Comparison of ENCODE assay signal across 11 mouse cellular contexts in genomic region chr7:19782645-19783044, GRCm38 (mm10). TPM values are rescaled to one million over a fixed set of nuclear protein-coding genes. Genes with fewer than 3 reads are reported as not detected.
A peak's percentile ranks its signal among the peaks of the same experiment; 100 is the strongest.
DNase-seq lines count a peak whose midpoint lies in the region; ATAC-seq and TF ChIP-seq lines count a peak whose summit lies in the region.
"Had no signal": no experiment of that assay in that cellular context is flagged by ENCODE, and none has a peak within 500 bp of the region (broad histone marks: within the 10 kb centered on the region; RNA-seq: fewer than 3 reads in every experiment).

No protein-coding gene starts in this region.

- WGBS in intestine, postnatal 0 days = 92% methylated on average over 4 of the region's 4 CpGs
- 93% methylated on average over 4 of the region's 4 CpGs for WGBS in intestine, embryonic 15.5 days

- 0 out of 2 replicates have a peak, but pooled peaks cover 2% of the 10 kb centered on the region for H3K4me1 ChIP-seq in intestine, postnatal 0 days (replicated peaks; ENCODE audit: control insufficient read depth, insufficient read depth, low read length)
- H3K4me1 ChIP-seq in intestine, embryonic 15.5 days (replicated peaks) = peaks cover 12% of the 10 kb centered on the region
- H3K4me1 ChIP-seq: neural tube, embryonic 13.5 days had no signal

- no peaks in the 10 kb centered on the region for H3K9me3 ChIP-seq in intestine, postnatal 0 days (ENCODE audit: control insufficient read depth)
- H3K9me3 ChIP-seq in intestine, embryonic 15.5 days = no peaks in the 10 kb centered on the region

- peaks cover 25% of the 10 kb centered on the region; the same call in 1 of the 2 replicates for H3K36me3 ChIP-seq in intestine, postnatal 0 days (ENCODE audit: control insufficient read depth, insufficient read depth)
- no peaks in the 10 kb centered on the region for H3K36me3 ChIP-seq in intestine, embryonic 15.5 days
- H3K36me3 ChIP-seq: forebrain, embryonic 10.5 days; neural tube, embryonic 13.5 days had no signal

- no peaks in the 10 kb centered on the region for H3K27me3 ChIP-seq in intestine, postnatal 0 days (replicated peaks; ENCODE audit: control insufficient read depth, insufficient read depth, low read length)
- no peaks in the 10 kb centered on the region for H3K27me3 ChIP-seq in intestine, embryonic 15.5 days (replicated peaks)
- H3K27me3 ChIP-seq: neural tube, embryonic 13.5 days had no signal

- ATAC-seq in intestine, postnatal 0 days = no peak
- ATAC-seq in intestine, embryonic 15.5 days = no peak
- ATAC-seq: hindbrain, embryonic 16.5 days had no signal

- peak; percentile 23 for DNase-seq in 3T3-L1 (ENCODE audit: low read depth, low spot score)
- peak; percentile 74 for DNase-seq in A20 (ENCODE audit: low read depth, low spot score)
- peak; percentile 60 for DNase-seq in embryo, embryonic 10.5 days (ENCODE audit: low spot score)
- no peak for DNase-seq in c-Kit-positive CD71-positive TER-119-positive erythroid progenitor cells, embryonic 14.5 days (ENCODE audit: low spot score)
- DNase-seq in neural tube, embryonic 10.5 days (ENCODE audit: extremely low spot score, low spot score) = no peak
- DNase-seq in right cerebral cortex, postnatal 4 days = no peak

- H3K27ac ChIP-seq in intestine, postnatal 0 days (ENCODE audit: low read depth, low read length) = no peak overlapping the region
- no peak overlapping the region for H3K27ac ChIP-seq in intestine, embryonic 15.5 days
- H3K27ac ChIP-seq: forebrain, embryonic 10.5 days; neural tube, embryonic 13.5 days had no signal

- H3K4me3 ChIP-seq in intestine, postnatal 0 days (ENCODE audit: low read depth, low read length) = no peak overlapping the region
- H3K4me3 ChIP-seq in intestine, embryonic 15.5 days (replicated peaks) = no peak overlapping the region
- H3K4me3 ChIP-seq: forebrain, embryonic 10.5 days; neural tube, embryonic 13.5 days had no signal

- no peak overlapping the region for H3K4me2 ChIP-seq in intestine, postnatal 0 days (replicated peaks; ENCODE audit: low read depth)
- no peak overlapping the region for H3K4me2 ChIP-seq in intestine, embryonic 15.5 days (replicated peaks)
- H3K4me2 ChIP-seq: neural tube, embryonic 13.5 days had no signal

- H3K9ac ChIP-seq in intestine, postnatal 0 days (ENCODE audit: low read depth, low read length) = no peak overlapping the region
- H3K9ac ChIP-seq in intestine, embryonic 15.5 days = no peak overlapping the region
- H3K9ac ChIP-seq: neural tube, embryonic 13.5 days had no signal

- peak; percentile 77 for TF ChIP-seq CTCF in intestine, postnatal 0 days (IDR thresholded peaks at IDR 0.05; ENCODE audit: low read depth)

RNA-seq across cellular contexts. Expression of gene Bcam, which starts 11.8 kb away (rescaled TPM):
- 36.2 and 38.0 TPM in 2 replicates for polyA plus RNA-seq in intestine, postnatal 0 days (2015; fragmentation: Nextera tagmentation; extraction: Ambion mirVana)
- polyA plus RNA-seq in intestine, embryonic 15.5 days (2015; fragmentation: Nextera tagmentation; extraction: Ambion mirVana) = 76.9 and 79.4 TPM in 2 replicates

RNA-seq across cellular contexts. Expression of gene Cblc, which starts 14.0 kb away (rescaled TPM):
- 54.8 and 56.5 TPM in 2 replicates for polyA plus RNA-seq in intestine, postnatal 0 days (2015; fragmentation: Nextera tagmentation; extraction: Ambion mirVana)
- polyA plus RNA-seq in intestine, embryonic 15.5 days (2015; fragmentation: Nextera tagmentation; extraction: Ambion mirVana) = 24.5 and 26.4 TPM in 2 replicates
- polyA plus RNA-seq: neural tube, embryonic 13.5 days had no signal

RNA-seq across cellular contexts. Expression of gene Nectin2, which starts 32.4 kb away (rescaled TPM):
- 93.1 and 94.7 TPM in 2 replicates for polyA plus RNA-seq in intestine, postnatal 0 days (2015; fragmentation: Nextera tagmentation; extraction: Ambion mirVana)
- polyA plus RNA-seq in intestine, embryonic 15.5 days (2015; fragmentation: Nextera tagmentation; extraction: Ambion mirVana) = 148 and 154 TPM in 2 replicates

RNA-seq across cellular contexts. Expression of gene Bcl3, which starts 39.9 kb away (rescaled TPM):
- polyA plus RNA-seq in intestine, postnatal 0 days (2015; fragmentation: Nextera tagmentation; extraction: Ambion mirVana) = 19.0 and 23.7 TPM in 2 replicates
- polyA plus RNA-seq in intestine, embryonic 15.5 days (2015; fragmentation: Nextera tagmentation; extraction: Ambion mirVana) = 13.3 and 13.9 TPM in 2 replicates

Comparison
In these comparisons a context has a peak if more than half of its experiments do, and no peak if none do; other contexts are left out.
1. DNase-seq: peak in 3T3-L1 (single experiment), A20 (single experiment) and embryo, embryonic 10.5 days (single experiment); none in c-Kit-positive CD71-positive TER-119-positive erythroid progenitor cells, embryonic 14.5 days (single experiment), neural tube, embryonic 10.5 days (single experiment) and right cerebral cortex, postnatal 4 days (single experiment).